Mouse (Mus musculus) kidney, adult 9 months (tissue): Measurements from ENCODE around the gene Gpr157.

Experiments used
- DNase-seq: peaks from one replicate; pipeline ENCODE4 v3.0.0; 2022

Gpr157 gene

DNA sequence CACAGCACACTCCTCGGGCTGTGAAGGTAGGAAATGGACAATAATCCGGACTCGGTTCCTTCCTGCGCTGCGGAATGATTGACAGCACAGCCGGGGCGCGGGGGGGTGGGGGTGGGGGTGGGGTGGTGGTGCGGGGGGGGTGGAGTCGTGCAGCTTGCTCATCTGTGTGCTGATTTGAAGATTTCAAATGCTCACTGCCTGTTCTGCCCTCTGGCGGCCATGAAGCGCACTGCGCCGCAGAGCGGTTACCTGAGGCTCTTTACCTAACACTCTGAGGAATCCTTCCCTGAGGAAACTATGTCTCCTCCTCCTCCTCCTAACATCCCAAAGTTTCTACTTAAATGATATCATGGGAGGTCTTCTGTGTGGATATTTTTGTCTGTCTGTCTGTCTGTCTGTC lies 25.7 kb downstream of the Gpr157 start:
- DNase-seq, result peak; percentile 85

DNA sequence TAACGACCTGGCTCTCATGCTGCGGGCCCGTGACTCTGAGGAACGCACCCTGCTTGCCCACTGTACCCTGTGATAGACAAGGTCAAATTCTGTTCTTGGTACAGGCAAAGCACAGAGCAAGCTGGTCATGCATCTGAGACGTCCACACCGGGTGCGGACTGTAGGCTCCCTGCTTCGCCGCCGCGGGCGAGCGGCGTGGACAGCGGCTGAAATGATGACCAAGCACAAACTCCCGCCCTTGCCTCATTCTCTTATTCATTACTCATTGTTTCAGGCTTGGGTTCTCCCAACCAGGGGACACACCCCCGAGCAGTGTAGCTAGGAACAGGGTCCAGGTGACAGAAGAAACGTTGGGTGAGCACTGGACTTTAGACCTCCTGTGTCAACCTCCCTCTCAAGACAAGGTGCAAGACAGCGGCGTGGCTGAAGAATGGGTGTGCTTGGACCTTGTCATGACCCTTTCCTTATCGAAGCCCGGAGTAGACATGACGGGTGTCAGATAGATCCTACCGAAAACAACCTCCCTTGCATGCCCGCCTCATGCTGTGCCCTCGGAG lies 27.4 kb downstream of the Gpr157 start:
- DNase-seq, result peak; percentile 83

DNA sequence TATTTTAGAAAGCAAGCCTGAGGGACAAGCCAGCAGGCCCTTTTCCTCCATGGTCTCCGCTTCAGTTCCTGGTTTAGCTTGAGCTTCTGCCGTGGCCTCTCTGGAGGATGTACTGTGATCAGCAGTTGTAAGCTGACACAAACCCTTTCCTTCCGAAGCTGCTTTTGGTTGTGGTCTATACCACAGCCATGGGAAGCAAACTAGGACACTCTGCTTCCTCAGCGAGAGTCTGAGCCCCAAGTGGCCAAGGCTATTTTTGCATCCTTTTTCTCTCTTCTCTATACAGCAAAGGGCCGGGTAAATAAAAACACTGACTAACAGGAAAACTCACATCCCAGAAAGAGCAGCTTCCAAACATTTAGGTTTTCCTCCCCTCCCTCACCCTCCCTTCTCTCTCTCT lies 30.1 kb downstream of the Gpr157 start:
- DNase-seq, result no peak

DNA sequence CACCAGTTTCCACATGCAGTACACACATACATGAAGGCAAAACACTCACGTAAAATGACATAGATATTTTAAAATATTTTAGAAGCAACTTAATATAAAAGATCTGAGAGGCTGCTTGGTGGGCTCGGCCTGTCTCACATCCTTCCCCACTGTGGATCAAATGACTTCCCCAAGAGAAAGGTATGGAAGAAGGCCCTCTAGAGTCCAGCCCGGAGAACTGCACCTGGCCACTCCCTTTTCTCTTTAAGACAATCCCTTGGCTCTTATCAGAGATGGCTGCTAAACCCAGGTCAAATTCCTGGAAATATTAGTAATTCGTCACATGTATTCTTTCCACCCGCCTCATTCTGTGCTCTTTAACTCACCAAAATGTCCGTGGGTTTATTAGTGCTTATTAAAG lies 31.0 kb downstream of the Gpr157 start:
- DNase-seq, result no peak

DNA sequence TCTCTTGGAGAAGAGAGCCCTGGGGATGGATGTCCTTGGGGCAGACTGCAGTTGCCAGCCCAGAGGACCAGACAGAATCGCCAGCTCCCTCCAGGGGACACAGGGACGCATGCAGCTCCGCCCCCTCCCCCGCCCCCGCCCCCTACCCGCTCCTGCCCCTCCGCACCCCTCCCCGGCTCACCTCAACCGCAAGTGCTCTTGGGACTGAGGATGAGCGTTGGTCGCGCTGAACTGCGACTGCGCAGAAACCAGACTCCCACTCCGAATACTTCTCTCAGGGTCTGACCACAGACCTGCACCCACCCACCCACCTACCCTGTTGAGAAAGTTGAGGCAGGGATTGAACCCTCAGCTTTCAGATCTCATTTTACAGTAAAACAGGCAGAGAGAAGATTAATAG lies 31.9 kb downstream of the Gpr157 start, which contains the start of gene Slc2a5:
TSS of gene Slc2a5 (plus strand) at position 229 of the 400 bp plus-strand sequence.
- DNase-seq, result no peak

DNA sequence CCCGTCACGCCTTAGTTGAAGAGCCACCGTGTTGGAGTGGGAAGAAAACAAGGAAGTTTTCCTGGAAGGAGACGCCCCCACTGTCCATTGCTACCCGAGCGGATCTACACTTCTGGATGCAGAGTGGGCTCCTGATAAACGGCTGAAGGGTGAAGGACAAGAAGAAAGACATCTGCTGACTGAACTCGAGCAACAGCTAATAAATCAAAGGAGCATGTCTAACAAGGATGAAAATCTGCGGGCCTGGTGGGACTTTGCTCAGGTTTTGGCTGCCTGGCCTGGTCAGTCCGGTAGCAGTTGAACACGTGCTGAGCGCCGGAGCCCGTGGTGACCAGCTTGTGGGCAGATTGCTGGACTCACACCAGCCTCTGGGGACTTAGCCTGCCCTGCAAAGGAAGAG lies 32.5 kb downstream of the Gpr157 start:
- peak; percentile 90 for DNase-seq

DNA sequence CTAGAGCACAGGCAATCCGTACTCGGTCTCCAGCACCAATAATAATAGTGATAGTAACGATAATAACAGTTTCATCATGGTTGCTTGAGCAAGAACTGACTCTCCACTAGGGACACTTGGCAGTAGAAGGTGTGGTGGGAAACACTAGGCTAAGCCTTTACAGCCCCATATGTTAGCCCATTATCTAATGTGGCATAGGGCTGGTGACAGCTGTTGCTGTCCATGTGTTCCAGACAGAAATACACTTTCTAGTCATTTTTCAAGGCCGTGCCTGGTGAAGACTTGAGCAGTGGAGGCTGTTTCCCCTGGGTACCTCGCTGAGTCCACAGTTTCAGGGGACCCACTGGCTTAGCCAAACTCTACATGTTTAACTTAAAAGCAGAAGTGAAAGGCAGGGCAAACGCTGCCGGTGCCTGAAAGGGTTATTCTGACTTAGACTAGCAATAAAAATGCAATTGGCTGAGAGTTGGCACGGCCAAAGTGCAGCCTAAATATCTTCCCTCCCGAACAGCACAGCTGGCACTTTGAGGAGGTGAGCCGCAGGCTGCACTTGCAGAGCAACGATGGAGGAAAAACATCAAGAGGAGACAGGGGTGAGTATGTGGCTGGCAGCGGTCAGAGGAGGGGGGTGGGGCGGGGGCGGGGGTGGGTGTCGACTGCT lies 33.1 kb downstream of the Gpr157 start:
- peak; percentile 84 for DNase-seq

DNA sequence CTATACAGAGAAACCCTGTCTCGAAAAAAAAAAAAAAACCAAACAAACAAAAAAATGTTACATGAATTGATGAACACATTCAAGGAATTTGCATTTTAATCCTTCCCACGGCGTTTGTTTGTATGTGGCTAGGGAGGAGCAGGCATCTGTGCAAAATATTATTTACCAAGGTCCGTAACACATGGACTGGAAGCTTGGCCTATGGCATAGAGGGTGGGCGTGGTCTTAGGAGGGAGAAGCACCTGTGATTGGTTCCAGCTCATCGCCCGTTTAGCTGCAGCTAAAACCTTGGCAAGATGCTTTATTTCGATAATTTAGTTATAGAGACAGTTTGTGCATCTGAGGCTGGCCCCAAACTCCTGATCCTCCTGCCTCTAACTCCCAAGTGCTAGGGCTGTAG lies 34.3 kb downstream of the Gpr157 start:
- no peak for DNase-seq

DNA sequence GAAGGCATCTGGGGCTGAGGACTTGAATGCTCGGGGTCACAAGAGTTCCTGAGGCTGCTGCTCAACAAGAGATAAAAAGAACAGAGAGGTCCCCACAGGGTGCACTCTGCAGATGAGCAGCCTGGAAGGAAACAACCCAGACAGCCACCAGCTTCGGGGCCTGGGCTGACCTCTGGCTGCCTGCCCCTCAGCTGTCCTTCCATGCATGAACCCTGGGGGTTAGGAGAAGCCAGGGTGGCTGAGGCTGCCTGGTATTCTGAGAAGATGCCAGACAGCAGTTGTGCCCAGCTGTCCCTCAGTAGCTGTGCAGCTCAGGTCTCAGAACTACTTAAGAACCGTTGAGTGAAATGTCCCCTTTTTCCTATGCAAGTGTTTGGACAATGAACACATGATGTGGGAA lies 35.3 kb downstream of the Gpr157 start:
- DNase-seq, result no peak

DNA sequence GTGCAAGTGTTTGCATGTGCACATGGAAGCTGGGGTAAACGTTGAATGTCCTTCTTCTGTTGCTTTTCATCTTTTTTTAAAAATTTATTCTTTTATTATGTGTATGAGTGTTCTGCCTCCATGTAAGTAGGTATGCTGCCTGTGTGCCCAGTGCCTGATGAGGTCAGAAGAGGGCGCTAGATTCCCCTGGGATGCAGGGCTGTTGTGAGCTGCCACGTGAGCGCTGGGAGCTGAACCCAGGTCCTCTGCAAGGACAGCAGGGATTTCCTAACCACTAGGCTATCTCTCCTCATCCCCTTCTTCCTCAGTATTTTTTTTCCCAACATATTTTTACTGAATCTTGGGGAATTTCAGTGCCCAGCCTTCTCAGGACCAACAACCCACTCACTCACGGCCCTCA lies 39.2 kb downstream of the Gpr157 start:
- no peak for DNase-seq

DNA sequence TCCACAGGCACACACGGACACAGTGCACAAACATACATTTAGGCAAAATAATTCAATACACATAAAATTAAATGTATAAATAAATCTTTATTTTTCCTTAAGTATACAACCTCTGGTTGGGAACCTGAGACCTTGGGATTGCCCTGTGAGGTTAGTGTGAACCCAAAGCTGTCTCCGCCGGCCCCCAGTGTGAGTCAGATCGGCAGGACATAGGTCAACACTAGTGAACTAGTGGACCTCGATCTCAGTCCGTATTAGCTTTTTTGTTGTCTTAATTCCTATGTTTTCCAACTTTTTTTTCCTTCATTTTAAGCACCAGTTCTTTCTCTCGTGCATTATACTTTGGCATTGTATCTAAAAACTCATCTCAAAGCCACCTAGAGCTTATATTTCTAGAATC lies 40.7 kb downstream of the Gpr157 start:
- DNase-seq, result peak; percentile 71

DNA sequence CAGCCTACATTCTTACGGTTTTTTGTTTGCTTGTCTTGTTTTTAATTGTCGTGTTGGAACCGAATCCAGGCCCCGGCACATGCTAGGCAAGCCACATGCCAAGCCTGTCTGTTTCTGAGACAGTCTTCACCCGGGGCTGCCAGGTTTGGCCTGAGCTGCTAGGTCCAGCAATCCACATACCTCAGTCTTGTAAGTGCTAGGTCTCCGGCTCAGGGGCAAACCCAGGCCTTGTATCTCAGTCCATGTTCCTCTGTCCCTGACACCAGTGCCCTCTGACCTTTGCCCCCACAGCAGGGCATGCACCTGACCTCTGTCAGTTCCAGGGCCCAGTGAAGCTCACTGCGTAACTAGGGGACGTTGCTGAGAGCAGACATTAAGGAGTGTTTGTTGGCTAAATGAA lies 41.4 kb downstream of the Gpr157 start:
- peak; percentile 71 for DNase-seq

DNA sequence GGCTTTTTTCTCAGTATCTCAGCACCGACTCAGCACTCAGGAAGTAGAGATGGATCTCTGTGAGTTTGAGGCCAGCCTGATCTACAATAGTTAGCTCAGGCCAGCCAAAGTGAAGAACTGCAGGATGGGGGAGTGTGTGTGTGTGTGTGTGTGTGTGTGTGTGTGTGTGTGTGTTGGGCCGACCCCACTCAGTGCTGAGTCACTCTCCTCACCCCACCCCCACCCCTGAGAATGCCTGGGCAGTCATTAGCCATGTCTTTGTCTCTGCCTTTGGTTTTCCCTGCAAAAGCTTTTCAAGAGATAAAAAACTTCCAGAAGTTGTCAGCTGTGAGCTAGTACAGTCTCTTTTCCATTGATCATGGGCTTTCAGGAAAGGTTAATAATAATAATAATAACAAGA lies 43.5 kb downstream of the Gpr157 start:
- DNase-seq, result no peak

DNA sequence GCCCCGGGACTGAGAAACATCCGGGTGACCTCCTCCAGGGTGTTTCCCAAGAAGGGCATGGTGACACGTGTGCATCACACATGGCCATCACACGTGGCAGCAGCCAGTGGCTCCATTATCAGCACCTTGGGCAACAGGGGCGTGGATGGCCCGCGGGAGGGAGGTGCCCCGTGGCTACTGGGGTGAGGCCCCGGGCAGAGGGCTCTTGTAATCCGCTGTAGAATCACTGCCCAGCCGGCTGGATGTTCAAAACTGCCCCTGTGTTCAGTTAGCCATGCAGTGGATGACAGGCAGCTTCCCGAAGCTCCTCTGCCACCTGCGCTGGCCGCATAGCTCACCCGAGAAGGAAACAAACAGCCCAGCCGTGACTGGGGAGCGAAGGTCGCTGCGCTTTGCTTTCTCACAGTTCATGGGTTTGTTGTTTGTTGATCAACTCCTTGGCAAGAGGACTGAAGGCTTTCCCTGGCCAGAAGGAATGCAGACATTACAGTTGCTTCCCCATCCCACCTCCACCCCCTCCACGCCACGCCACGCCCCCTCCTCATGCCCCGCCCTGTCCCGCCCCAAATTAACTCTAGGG lies 45.6 kb downstream of the Gpr157 start:
- peak; percentile 95 for DNase-seq

DNA sequence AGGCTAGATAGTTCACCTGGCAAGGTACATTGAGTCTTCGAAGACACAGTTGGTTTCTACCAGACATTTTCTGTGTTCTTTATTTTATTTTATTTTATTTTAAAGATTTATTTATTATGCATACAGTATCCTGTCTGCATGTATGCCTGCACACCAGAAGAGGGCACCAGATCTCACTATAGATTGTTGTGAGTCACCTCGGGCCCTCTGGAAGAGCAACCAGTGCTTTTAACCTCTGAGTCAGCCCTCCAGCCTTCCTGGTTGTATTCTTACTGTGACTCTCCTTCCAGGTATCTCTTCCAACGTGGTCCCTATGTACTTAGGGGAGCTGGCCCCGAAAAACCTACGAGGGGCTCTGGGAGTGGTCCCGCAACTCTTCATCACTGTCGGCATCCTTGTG lies 48.1 kb downstream of the Gpr157 start:
- no peak for DNase-seq

DNA sequence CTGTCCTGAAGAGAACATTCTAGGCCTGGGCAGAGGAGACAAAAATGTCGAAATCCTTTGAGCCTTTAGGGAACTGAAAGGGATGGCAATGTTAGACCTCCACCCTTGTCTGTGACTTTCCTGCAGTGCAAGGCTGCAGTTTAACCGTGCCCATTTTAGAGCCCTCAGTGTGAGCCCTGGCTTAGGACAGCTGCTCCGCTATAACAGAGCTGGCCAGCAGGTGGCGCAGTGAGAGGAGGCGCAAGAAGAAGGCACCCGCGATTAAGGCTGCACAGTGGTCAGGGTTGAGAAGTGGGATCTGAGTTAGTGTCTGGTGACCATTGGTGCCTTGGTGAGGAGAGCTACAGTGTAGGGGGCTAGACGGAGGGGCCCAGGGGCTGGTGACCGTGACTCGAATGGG lies 49.5 kb downstream of the Gpr157 start:
- DNase-seq, result peak; percentile 72

DNA sequence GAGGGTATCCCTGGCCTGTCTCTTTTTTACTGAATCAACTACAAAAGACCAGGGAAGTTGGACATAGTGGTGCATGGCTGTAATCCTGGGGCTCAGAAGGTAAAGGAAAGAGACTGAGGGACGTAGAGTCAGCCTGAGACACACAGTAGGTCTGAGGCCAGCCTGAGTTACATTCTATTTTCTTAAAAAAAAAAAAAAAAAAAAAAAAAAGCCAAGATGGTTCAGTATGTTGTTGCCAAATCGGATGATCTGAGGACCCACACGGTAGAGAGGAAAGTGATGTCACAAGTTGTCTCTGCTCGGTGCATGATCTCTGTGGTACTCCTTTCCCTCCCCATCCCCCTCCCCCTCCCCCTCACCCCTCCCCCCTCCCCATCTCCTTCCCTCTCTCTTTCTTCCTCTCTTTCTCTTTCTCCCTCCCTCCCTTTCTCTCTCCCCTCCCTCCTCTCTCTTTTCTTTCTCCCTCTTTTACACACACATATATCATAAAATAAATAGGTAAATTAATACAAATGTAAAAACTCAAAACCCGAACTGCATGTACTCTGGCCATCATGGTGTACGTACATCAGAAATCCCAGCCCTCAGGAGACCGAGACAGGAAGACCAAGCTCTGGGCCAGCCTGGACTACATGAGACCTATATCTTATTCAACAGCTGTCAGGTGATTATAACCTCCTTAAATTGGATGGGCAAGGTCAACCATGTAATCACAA lies 50.4 kb downstream of the Gpr157 start:
- DNase-seq, result no peak

DNA sequence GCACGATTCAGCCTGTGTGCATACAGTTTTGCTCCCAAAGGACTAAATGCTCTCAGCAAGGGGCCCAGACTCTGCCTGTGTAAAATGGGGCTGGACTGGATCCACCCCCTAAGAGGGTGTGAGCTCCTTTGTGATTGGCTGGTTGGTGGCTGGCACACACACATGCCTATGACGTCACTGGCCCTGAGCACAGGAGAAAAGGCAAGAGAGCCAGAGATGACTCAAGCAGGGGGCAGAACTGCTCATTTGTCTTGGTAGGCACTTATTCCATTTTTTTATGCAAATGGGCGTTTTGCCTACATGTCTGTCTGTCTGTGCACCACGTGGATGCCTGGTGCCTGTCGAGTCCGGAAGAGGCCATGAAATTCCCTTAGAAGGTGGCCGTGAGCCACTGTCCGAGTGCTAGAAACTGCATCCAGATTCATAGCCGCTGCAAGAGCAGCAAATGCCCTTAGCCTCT lies 50.9 kb downstream of the Gpr157 start:
- peak; percentile 65 for DNase-seq

DNA sequence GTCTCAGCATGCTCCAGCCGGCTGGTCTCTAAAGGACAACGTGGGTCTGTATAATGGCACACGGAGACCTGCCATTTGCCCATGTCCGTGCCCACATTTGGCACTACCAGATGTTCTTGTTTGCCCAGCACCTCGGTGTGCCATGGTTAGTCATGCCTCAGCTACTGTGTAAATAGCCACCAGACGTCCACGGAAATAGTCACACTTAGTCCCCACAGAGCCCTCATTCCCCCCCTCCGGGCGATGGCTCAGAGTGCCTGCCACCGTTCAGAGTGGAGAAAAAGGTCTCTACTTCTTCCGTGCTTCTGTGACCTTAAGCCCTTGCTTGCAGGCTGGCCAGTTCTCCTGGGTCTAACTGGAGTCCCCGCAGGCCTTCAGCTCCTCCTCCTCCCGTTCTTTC lies 51.9 kb downstream of the Gpr157 start:
- no peak for DNase-seq

DNA sequence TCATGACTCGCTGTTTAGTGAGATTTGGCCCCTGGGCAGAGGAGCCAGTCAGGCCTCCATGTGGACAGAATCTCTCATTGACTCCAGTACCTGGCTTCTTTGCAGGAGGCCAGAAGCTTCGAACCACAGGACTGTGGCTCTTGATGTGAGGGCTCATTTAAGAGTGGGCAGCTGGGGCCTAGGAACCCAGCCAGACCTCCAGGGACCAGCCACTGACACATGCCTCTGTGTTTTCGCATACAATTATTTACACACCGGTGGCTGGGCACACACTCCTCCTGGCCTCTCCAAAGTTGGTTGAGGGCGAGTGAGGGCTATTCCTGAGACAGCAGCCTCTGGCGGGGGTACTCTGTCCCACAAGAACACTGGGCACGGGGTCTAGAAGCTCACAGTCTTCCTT lies 53.2 kb downstream of the Gpr157 start:
- DNase-seq, result no peak

DNA sequence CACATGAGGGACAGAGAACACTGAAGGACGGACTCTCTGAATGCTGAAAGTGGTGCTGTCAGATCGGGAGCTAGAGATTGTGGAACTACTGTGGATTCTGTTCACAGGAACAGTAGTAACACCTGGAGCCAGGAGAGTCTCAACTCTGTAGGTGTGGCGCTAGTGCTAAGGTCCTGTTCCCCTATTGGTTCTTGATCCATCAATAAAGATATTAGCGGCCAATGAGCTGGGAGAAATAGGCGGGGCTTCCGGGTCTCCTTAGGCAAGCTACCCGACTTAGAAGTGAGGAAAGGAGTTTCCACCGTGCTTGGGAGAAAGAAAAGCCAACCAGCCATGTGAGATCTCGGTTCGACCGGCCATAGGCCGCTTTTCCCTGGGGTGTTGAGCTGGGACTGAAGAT lies 57.1 kb downstream of the Gpr157 start:
- DNase-seq, result no peak

DNA sequence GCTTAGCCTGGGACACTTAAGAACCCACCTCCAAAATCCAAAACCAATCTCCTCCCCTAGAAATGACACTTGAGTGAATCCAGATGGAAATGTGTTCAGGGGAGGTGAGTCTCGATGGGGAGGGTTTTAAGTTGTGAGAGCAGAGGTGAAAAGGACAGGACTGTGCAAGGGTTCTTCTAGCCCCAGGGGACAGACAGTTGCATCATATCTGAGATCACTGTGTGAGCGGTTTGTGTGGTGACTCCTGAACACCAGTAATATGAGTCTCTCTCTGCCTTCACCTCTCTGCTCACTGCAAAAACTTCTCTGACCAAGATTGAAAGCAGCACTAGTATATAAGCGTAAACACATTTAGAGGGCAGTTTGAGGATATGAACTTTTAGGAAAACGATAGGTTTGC lies 59.1 kb downstream of the Gpr157 start:
- no peak for DNase-seq

DNA sequence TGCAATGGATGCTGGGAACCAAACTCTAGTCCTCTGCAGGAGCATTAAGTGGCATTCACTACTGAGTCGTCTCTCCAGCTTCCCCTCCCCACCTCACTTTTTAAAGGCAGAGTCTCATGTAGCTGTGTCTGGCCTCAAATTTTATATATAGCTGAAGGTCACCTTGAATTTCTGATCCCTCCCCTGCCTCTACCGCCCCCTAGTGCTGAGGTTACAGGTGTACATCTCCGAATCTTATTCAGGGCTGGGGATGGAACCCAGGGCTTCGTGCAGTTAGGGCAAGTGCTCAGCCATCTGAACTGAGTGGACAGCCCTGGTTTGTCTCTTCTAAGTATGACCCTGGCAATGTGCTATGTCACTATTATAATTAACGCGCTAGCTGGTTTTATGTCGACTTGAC lies 63.9 kb downstream of the Gpr157 start:
- DNase-seq, result no peak

DNA sequence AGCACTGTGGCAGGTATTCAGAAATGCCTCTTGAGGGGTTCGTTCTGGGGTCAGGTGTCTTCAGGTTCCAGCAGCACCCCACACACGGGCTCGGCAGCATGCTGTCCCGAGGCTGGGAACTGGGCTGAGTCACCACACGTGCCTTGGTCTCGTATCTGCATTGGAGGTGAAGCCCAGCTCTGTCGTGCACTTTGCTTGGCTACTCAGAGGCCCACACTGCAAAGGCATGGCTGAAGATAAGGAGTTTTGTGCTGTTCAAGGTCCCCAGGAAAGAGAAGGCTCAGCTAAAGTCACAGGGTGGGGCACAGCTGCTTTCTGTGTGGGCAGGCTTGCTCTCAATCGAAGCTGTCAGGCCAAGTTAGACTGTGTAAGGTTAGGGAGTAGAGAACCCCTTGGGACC lies 65.3 kb downstream of the Gpr157 start:
- DNase-seq, result no peak
